Mouse (Mus musculus): ENCODE measurements at regions not wholly inside any gene's neighbourhood (a gene's known extent, or its start where the extent isn't known, plus 50 kb on each side); places are given as distances from the start of the nearest gene placed in this dataset.
A peak's percentile ranks its signal among the peaks of the same experiment; 100 is the strongest.

DNA sequence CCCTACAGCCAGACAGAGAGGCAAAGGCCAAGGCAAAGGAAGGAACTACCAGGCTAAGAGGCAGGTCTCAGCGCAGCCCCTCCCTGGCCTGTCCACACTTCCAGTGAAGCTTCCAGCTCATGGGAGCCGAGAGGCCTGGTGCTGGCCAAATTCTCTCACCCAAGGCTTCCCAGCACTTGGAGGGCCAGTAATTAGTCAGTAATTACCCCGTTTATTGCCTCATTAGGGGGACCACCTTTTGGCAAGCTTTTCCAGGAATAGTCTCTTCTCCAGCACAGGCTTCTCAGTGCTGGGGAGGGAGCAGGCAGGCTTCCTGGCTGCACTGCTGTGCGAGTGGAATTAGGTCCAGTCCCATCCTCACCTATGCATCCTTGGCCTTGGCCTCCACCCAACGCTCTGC lies 252.8 kb upstream of the Nxpe4 start:
- DNase-seq, result no peak

DNA sequence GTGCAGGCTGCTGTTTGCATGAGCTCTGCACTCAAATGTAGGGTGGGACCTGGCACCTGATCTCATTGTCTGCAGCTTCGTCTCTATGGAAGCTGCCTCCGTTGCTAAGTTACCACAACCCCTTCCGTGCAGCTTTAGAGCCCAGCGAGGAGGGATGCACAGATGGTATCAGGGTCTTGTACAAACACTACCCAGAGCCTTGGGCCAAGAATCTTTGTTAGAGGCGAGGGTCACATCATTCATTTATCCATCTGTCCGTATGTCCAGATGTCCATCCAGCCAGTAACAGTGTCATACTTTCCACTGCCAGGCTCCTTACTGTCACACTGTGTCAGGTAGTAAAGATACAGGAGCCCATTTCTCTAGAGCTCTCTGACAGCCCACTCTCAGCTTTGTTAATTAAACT lies 251.3 kb upstream of the Nxpe4 start:
- peak; percentile 19 for DNase-seq

GRCm38 (mm10) chr9:47912823-47913222 lies 249.0 kb upstream of the Nxpe4 start:
- DNase-seq, result no peak

- peak; percentile 16 for DNase-seq
These were observed 226.5 kb upstream of the Nxpe4 start for GRCm38 (mm10) chr9:47935299-47935698.

- DNase-seq, result no peak
These were observed 225.8 kb upstream of the Nxpe4 start for GRCm38 (mm10) chr9:47935957-47936457.

DNA sequence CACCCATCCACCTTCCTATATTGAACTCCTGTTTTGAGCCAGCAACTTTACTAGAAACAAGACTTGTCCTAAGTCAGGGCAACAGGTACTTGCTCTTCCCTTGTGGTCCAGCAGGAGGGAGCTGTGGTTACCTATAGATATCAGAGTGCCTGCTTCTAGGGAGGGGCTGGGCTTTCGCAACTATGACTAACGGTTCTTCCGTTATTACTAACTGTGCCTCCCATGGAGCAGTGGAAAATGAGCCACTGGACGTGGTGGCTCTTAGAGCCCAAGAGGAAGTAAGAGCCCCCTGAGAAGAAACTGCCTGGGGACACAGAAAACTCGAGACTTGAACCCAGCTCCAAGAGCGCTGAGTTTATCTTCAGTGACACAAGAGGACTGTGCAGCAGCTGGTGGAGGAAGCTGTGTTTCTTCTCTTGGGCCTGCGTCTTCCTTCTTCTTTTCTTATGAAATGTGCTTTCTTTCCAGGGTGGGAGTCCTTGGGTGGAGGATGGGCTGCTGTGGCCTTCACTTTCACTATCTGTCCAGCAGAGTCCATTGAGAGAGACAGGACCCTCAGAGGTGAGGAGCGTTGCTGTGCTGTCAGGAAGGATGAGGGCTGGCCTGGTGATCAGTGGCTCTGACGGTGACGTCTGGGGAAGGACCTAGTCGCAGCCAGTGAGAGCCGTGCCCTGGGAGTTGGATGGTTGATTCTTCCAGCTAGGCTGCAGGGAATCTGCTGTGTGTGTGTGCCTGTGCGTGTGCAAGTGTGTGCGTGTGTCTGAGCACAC lies 222.7 kb upstream of the Nxpe4 start:
- no peak for DNase-seq

DNA sequence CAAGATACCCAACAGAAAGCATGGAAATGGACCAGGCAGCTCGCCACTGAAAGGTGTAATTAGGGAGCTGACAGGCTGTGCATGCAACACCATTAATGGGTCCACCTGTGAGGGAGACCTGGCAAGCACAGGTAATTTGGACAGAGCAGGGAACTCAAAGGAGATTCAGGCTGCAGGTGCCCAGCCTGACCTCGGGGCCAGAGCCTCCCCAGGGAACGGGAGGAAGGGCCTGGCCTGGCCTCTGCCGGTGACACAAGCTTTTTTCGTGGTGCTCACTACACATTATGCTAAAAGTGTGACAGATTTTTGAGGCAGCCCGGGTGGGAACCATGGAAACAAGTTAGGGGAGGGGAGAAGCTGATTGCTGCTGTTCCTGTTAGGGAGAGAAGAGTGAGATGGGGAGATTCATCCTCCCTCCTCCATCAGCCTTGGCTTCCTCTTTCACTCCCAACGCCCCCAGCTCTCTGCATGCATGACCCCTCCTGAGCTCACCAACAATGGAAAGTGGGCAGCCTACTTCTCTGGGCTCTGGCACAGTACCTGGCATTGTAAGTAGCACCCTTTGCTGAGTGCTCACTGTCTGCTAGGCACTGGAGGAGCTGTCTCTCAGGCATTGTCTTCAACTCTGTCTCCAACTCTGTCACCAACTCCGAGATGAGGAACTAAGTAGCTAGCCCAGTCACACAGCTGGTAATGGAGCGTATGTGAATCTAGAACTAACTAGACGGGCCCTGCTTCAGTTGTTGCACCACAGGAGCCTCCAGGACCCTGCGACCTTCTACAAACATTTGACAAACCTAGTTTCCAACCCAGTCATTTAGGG lies 218.9 kb upstream of the Nxpe4 start:
- no peak for DNase-seq

GRCm38 (mm10) chr9:47946226-47946625 lies 215.6 kb upstream of the Nxpe4 start:
- no peak for DNase-seq

GRCm38 (mm10) chr9:47957881-47958280 lies 203.9 kb upstream of the Nxpe4 start:
- DNase-seq, result no peak

DNA sequence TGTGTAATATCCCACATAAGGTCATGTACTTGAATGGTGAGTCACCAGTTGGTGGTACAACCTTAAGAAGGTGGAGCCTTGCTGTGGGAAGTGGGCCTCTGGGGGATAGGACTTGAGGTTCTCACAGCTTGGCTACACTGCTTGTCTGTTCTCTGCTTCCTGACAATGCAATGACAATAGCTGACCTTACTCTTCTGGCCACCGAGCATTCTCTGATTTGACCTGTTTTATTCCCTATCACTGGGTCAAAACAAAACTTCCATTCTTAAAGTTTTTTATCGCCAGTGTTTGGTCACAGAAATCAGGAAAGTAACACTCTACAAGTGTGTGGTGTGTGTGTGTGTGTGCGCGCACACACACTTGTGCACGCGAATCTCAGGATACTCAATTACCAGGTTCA lies 203.0 kb upstream of the Nxpe4 start:
- no peak for DNase-seq

GRCm38 (mm10) chr9:47961176-47961575 lies 200.6 kb upstream of the Nxpe4 start:
- DNase-seq, result no peak

DNA sequence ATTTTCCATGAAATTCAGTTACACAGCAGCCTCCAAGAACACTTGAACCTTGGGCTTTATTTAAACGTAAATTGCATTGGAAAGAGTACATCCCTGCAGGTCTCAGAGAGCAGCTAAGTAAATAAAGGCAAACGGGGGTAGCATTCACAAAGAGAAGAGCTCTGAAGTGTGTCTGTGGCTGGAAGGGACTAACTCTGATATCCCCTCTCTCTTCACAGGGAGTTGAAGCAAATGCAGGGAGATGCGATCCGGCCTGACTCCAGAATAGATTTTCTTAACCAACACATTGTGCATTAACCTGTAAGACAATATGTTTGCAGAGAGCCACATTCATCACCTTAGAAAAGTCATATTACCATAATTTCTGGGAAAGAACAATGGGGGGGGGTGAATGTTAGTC lies 199.7 kb upstream of the Nxpe4 start:
- no peak for DNase-seq

DNA sequence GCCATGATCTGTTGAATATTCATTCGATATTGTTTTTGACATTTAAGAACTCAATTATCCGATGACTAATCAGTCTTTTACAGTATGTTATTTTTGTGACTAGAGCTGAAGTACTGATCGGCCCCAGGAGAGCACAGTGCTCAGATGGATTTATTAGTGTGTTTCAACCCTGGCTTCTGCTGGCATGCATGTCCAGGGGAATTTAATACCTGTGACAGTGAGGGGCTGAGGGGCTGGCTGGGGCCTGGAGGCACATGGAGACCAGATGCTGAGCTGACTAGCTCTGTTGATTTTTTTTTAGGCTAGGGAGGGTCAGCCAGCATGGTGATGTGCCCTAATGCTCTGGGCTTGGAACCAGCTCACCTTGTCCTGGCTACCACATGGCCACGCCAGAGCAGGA lies 199.2 kb upstream of the Nxpe4 start:
- DNase-seq, result no peak

DNA sequence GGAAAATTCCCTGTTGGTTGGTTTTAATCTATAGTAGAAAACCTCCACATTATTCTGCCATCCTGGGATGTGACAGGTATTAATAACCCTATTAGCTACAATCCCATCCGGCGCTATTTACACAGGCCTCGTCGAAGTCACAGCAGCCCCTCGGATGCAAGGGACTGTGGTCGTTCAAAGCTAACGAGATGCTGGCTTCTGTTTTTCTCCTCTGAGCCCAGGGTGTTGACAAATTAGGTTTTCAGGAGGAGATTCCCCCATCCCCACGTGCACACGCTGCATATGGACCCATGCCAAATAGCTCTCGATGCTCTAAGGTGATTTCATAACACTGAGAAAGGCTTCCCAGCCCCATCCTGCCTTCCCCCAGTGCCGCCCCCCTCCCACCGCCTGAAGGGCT lies 188.7 kb upstream of the Nxpe4 start:
- DNase-seq, result no peak

GRCm38 (mm10) chr9:47985356-47986111 lies 176.3 kb upstream of the Nxpe4 start:
- peak; percentile 26 for DNase-seq

DNA sequence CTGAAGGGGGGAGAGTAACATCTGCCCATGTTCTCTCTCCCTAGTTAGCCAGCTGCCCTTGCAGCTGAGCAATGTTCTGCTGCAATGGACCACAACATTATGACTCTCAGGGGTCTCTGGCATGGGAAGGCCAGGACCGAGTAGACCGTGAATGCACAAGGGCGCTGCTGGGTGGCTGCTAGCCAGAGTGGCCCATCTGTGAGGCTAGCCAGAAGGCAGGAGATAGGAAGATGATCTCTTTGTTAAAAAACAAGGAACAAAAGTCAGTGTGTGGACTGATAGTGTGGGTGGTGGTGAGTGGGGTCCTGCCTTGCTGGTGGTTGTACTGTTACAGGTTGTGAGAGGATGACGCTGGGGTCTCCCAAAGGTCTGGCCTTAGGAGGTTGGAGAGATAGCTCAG lies 174.6 kb upstream of the Nxpe4 start:
- DNase-seq, result no peak

- no peak for DNase-seq
These were observed 167.2 kb upstream of the Nxpe4 start for GRCm38 (mm10) chr9:47994671-47995070.

DNA sequence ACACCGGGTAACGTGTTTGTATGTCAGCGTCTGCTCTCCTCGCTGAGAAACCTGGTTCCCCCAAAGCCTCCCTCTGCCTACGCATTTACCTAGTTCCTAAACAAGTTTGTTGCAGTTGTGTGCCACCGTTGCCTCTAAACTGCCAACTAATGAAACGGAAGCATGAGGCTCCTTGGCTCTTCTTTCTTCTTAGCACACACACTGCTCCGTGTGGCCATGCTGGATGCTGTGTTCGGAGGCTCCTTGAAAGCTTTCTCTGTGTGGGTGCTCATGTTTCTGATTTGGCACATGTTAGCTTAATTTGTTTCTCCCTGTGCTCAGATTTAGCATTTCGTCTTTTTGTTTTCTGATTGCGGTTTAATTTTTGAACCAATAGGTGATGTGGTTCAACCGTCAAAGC lies 162.2 kb upstream of the Nxpe4 start:
- DNase-seq, result no peak

DNA sequence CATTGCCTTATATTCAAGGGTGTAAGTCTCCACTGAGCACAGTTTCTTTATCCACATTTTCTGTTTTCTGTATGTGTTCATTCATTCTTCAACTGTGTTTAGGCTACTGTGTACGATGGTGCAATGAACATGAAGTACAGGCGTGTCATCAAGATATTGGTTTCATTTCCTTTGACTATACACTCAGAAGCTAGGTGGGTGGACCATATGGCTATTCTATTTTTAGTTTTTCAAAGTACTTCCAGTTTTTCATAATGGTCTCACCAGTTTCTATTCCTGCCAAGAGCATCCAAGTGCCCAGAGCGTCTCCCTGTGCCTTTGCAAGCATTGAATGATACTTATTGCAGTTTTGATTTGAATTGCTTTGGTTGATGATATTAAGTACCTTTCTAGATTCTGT lies 132.8 kb upstream of the Nxpe4 start:
- no peak for DNase-seq

GRCm38 (mm10) chr9:48030839-48031238 lies 131.0 kb upstream of the Nxpe4 start:
- DNase-seq, result no peak

DNA sequence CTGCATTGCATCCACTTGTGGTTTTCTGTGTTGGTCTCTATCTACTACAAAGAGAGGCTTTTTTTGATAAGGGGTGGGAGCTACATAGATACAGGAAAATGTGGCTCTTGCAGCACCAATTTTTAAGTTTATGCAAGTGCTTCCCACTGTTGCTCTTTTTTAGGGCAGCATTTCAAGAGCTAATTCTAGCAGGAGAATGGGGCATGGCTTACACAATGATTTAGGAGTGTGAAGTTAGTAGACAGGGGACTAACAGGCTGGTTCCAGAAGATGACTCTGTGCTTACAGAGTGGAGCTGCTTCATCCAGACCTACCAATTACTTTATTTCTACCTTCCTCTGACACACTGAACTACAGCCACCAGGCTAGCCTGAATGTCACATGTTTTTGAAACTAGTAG lies 125.9 kb upstream of the Nxpe4 start:
- DNase-seq, result no peak

GRCm38 (mm10) chr9:48044826-48045225 lies 117.0 kb upstream of the Nxpe4 start:
- DNase-seq, result peak; percentile 30

GRCm38 (mm10) chr9:48047846-48048245 lies 114.0 kb upstream of the Nxpe4 start:
- DNase-seq, result no peak
